Mouse (Mus musculus) urinary bladder, postnatal 36 days (tissue): ENCODE measurements at regions not wholly inside any gene's neighbourhood (a gene's known extent, or its start where the extent isn't known, plus 50 kb on each side); places are given as distances from the start of the nearest gene placed in this dataset.

Experiments
- DNase-seq, 2 experiments: peaks; one replicate each; pipeline ENCODE4 v3.0.0; 2022; ENCODE audit warnings: low spot score in 2 of 2, mixed read lengths in 1 of 2

GRCm38 (mm10) chr3:137790340-137790739 is 73.9 kb upstream of the H2afz start:
- no peak for DNase-seq

- DNase-seq, result no peak
These were observed 68.5 kb upstream of the H2afz start for GRCm38 (mm10) chr3:137795754-137796315.

GRCm38 (mm10) chr3:137798769-137799168 is 65.5 kb upstream of the H2afz start:
- no peak for DNase-seq

- no peak for DNase-seq
These were observed 62.8 kb upstream of the H2afz start for GRCm38 (mm10) chr3:137801402-137802020.

GRCm38 (mm10) chr3:137807423-137807822 is 56.9 kb upstream of the H2afz start:
- DNase-seq, result no peak

- DNase-seq, result no peak
These were observed 56.2 kb upstream of the H2afz start for GRCm38 (mm10) chr3:137807913-137808684.

GRCm38 (mm10) chr3:137810123-137810522 is 54.2 kb upstream of the H2afz start:
- no peak for DNase-seq
